Mouse (Mus musculus): ENCODE data around the gene Rhobtb3. TPM values are rescaled to one million over a fixed set of nuclear protein-coding genes. Genes with fewer than 3 reads are reported as not detected.

Rhobtb3 gene
- 10 to 100 TPM; 11.0 to 14.1 TPM for total RNA-seq (2021)

DNA sequence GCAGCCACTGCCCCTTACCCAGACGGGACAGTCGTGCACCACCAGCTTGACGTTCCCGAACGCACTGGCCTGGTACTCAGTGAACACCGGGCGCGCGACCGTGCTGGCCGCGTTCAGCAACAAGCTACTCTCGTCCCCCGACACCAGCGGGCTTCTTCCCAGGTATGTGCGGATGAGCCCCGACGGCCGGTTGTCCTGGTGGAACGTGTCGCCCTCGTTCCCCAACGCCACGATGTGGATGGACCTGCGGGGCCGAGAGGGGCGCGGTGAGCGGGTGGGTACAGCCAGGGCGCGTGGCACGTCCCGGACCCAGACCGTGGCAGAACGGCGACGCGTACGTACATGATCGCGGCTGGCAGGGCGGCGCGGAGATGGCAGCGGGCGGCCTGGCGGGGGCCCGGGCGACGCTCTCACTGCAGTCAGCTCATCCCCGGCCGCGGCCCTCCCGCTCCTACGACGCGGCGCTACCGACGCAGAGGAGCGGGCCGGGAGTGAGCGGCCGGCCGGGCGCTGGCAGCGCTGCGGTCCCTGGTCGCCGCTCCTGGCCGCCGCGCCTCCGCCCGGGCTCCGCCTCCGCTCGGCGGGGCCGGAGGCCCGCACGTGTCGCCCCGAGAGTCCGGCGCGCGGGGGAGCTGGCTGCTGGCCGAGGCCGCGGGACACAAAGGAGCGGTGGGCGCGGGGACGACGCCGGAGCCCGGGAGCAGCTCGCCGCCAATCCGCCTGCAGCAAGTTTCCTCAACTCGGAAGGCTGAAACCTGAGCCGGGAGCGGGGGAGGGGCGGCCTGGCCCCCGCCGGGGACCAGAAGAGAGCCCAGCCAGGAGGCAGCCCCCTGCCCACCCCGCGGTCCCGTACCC, at the start of gene Rhobtb3:
TSS of gene Rhobtb3 (minus strand) at position 737 of the 855 bp plus-strand sequence.
- intact Hi-C loops (cut with DNase I): loop anchor here (2.0 to 10.0 kb wide), 3 partner anchors 75 to 239 kb away; partner anchors contain the start of genes Arsk, Ell2, Rfesd and Ttc37
- DNase-seq: peak; percentile 77 to 82

DNA sequence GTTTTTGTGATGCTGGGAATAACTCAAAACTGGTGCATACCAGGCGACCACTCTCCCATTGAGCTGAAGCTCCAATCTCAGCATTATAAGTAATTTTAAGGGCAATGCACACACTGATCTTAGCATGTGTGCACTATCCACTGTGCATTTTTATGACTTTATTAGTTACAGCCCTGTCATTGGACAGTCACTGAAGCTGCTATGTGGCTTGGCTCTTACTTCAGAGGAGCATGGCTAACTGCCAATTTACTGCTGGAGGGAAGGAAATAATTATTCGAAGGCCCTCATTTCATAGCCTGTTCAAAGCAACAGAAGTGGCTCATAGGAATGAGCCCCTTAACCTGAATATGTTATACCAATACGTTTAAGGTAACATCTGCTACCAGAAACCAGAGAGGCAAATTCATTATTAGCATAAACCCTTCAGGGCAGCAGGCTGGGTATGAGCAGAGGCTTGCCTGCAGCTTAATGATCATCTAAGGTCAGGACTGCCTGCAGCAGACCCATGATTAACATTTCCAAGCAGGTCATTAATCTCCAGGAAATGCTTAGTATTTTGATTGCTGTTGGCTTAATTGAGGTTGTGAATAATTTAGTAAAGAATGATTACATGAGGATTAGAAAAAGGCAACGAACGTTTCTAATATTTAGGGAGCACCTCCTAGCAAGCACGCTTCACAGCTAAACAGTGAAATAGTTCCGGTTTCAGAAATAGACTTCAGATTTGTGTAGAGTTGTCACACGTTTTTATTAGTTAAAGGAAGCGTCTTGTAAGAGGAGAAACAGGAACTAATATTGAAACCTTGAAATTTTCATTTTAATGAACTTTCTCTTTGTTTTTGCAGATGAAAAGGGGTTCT, 48.7 kb upstream of the Rhobtb3 start:
- DNase-seq: peak in 1 of 2 experiments; percentile 7
- intact Hi-C loops (cut with DNase I): no loop called here

DNA sequence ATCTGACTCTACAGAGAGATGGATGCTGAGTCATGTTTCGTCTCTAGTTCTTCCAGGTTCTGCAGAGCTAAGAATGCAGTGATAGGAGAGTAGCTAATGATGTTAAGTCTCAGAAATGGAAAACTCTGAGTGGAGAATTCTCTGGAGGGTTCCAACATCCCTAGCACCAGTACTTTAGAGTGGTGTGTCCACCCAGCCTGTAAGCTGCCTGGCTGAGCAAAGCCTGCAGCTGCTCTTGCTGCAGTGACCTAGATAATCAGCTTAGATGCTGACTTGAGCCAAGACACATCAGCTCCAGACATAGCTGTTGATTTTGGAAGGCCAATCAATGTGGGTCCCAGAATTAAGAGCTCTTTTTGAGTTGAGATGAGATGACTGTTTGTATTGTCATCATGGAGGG, 44.4 kb upstream of the Rhobtb3 start:
- intact Hi-C loops (cut with DNase I): no loop called here
- DNase-seq: peak in 1 of 2 experiments; percentile 9

- intact Hi-C loops (cut with DNase I): loop anchor here (1.0 kb wide), 1 partner anchor 74 kb away; the partner anchor contains the start of gene Gpr150
- no peak for DNase-seq
These were observed 38.2 kb upstream of the Rhobtb3 start for GRCm38 (mm10) chr13:75981901-75982300.

- DNase-seq: no peak
- intact Hi-C loops (cut with DNase I): no loop called here
These were observed 32.9 kb upstream of the Rhobtb3 start for GRCm38 (mm10) chr13:75976649-75977048.

DNA sequence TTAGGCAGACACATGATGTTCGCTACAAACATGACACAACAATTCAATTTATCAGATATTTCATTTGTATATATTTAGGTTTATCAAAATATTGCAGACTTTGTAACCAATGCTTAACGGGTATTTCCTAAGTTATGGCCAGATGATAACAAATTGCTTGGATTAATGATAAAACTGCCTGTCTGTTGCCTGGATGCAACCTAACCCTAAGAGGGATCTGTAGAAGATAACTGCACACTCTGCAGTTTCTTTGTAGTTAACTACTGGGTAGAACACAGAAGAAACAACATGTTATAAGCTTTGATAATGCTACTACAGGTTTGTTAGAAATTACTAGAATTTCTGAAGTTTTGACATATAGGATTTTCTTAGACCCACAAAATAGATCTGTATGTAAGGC, 32.5 kb upstream of the Rhobtb3 start:
- intact Hi-C loops (cut with DNase I): no loop called here
- no peak for DNase-seq

GRCm38 (mm10) chr13:75975629-75976028, 31.9 kb upstream of the Rhobtb3 start:
- no peak for DNase-seq
- intact Hi-C loops (cut with DNase I): no loop called here

- intact Hi-C loops (cut with DNase I): no loop called here
- DNase-seq: no peak
These were observed 30.8 kb upstream of the Rhobtb3 start for GRCm38 (mm10) chr13:75974481-75974880.

DNA sequence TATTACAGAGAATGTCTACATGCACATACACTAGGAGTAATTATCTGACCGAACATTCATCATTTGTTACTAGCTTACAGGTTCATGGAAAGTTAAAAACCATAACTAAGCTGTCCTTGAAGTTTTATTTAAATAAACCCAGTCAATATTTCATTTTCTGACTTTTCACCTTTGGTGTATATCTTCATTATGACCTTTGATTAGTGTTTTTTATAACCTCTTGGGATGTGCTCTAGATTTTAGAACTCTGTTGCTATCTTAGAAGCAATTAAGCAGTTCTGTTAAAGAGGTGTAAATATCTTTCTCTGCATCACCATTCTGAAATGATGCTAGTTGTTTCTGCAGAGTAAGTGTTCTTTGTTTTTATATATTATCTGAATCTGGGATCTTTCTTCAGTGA, 23.1 kb upstream of the Rhobtb3 start, which contains the start of gene Spata9:
TSS of gene Spata9 (plus strand) at position 301 of the 400 bp plus-strand sequence.
- DNase-seq: no peak
- intact Hi-C loops (cut with DNase I): no loop called here

- no peak for DNase-seq
- intact Hi-C loops (cut with DNase I): no loop called here
These were observed 11.8 kb upstream of the Rhobtb3 start for GRCm38 (mm10) chr13:75955357-75955992.

DNA sequence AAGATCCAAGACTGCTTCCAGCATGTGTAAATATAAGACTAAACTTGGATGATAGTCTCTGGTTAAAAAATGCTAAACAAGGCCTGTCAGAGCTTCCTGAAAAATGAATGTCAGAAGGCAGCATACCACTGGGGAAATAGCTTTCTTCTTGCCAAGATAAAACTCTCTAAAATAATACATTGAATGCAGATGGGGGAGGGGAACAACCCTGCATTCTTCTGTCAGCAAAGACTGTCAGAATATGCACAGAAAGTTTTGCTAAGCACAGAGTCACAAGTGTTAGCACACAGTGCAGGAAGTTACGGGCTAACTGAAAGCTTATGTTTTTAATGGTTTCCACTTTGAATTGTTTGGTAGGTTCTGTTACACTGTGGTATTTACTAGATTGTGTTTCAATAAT, 6.6 kb upstream of the Rhobtb3 start:
- intact Hi-C loops (cut with DNase I): no loop called here
- DNase-seq: no peak

GRCm38 (mm10) chr13:75944044-75944820, 507 bp upstream of the Rhobtb3 start:
- DNase-seq: no peak
- intact Hi-C loops (cut with DNase I): loop anchor here (5.0 to 10.0 kb wide), 2 partner anchors 153 to 239 kb away; partner anchors contain the start of genes Arsk, Ell2 and Ttc37

DNA sequence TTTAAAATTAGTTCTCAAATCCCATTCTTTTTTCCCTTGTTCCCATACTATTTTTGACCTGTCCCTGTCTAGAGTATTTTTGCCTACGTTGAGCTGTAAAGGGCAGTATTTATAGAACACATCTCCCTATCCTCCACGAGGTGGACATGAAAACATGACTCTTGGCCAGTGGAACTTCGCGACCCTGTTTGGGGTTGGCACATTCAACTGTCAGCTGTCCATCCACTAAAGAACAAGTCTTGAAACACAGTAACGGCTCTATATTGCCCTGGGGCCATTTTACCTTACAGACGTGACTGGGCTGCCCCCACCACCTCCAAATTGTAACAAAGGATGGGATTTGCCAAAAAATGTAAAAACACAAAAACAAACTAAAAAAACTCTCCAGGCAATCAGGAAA, 994 bp downstream of the Rhobtb3 start:
- intact Hi-C loops (cut with DNase I): loop anchor here (2.0 to 10.0 kb wide), 3 partner anchors 76 to 238 kb away; partner anchors contain the start of genes Arsk, Ell2, Rfesd and Ttc37
- DNase-seq: no peak

DNA sequence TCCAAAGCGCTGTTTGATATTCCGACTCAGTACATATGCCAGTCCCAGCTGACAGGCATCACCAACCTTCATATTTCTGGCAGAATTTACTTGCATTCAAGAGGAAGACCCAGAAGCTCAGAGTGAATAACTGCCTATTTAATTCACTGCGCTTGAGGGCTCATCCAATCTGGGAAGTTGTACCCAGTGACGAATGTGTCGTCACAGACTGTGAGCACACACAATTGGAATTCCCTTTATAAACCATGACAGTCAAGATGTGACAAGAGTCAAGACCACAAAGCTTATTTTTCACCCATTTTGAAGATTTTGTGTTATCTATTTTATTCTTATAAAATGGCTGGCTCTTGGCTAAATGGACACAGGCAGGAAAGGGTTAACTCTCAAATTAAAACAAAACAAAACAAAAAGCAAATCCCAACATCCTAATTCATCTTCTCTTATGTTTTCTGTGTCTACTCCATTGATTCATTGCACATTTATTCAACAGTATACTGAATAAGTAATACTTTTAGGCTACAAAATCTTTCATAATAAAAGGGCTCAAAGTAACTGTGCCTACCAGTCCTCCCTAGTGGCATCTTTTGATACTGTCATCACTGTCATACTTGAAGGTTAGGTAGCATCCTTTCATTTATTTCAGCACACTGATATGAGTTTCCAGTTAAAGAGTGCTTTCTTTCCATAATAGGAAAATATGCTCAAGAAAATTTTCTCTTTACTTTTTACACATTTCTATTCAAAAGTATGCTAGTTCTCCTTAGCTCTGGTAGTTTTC, 2.0 kb downstream of the Rhobtb3 start:
- no peak for DNase-seq
- intact Hi-C loops (cut with DNase I): loop anchor here (2.0 to 10.0 kb wide), 3 partner anchors 77 to 237 kb away; partner anchors contain the start of genes Arsk, Ell2, Rfesd and Ttc37

DNA sequence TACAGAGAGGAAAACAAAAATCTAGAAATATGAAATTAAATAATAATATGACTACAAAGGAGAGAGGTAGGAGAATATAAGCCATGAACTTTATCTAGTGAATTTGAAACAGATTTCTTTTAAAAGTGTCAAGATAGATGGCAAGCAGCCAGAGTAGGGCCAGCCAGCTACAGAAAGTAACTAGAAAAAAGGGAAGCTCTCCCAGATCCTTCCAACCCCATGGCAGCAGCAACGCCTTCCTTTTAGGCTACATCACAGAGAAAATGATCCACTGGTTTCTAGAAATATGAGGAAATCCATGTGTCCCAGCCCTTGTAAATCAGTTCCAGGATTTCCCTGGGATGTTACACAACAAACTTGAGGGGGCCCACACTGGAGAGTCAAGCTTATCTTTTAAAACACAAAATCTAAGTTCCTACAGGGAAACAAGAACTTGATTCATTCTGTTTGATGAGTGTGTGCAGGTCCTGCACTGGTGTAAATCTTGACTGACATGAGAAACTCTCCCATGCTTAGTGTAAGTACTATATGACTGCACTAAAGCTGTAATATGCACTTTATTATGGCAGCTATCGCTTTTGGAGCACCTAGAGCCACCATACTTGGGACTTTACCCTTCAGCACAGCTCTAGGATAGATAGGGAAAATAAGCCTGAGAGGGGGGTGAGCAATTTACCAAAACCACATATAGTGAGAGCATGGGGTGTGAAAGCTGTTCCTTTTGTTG, 2.8 kb downstream of the Rhobtb3 start:
- DNase-seq: no peak
- intact Hi-C loops (cut with DNase I): loop anchor here (5.0 to 10.0 kb wide), 2 partner anchors 156 to 236 kb away; partner anchors contain the start of genes Arsk, Ell2 and Ttc37

DNA sequence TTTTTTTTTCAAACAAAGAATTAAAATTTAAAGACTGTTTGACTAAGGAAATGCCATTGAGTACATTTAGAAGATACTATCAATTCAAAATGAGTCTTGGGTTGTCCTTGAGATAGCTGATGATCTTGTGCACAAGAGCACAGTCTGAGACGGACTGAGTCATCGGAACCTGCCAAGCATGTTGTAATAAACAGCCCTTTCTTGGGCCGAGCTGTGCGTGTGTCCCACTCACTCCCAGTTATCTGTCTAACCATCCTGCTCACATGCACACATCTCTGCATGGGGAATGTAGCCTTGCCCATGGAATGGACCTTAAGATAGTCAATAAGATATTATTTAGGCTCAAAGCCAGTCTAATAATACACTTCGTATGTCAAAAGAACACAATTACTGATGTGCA, 4.9 kb downstream of the Rhobtb3 start:
- DNase-seq: no peak
- intact Hi-C loops (cut with DNase I): no loop called here

DNA sequence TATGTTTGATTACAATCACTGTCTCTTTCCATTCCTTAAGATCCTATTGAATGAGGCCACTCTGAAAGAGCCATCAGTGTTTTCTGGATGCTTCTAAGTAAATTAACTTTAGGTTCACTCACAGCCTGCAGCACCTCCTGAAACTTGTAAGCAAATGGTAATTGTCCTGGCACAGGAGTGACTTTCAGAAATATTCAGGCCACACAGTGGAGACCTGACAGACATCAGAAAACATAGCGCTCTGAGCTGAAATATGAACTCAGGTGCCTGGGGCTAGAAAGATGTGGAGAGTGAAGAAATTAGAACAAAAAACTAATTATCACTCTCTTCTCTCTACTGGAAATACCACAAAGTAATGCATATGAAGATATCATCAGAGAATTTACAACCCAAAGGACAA, 10.4 kb downstream of the Rhobtb3 start:
- intact Hi-C loops (cut with DNase I): no loop called here
- no peak for DNase-seq

DNA sequence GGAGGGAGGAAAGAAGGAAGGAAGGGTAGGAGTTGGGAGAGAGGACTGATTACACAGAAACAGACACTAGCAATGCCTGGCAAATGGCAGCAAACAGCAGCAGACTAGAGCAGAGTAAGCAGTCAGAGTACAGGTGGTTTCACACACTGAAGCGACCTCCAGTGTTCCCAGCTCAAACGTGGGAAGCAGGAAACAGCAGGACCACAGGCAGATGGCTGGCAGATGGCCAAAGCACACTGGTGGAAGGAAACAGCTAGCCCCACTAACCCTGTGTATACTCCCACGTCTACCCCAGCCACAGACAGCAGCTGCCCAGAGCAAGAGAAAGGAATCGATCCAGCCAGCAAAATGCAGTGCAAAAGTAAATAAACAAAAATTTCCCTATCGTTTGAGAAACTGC, 12.7 kb downstream of the Rhobtb3 start:
- DNase-seq: peak; percentile 32 to 42
- intact Hi-C loops (cut with DNase I): no loop called here

All from heart, postnatal 36 days (tissue).